Mouse (Mus musculus) midbrain, embryonic 10.5 days (tissue): ENCODE measurements around the gene Foxp4. TPM values are rescaled to one million over a fixed set of nuclear protein-coding genes. Genes with fewer than 3 reads are reported as not detected.

ENCODE experiments used
- DNase-seq: peaks from one replicate; pipeline ENCODE4 v3.0.0-alpha.2; 2017; ENCODE audit warnings: low spot score
- H3K27ac ChIP-seq: fragments of 300-500 bp; sonication (generic); replicated peaks from 2 replicates; pipeline ENCODE4 v1.5.1; 2016; ENCODE audit warnings: mild to moderate bottlenecking
- H3K27me3 ChIP-seq: fragments of 300-500 bp; sonication (generic); 2 replicates; pipeline ENCODE4 v1.6.1; 2016; ENCODE audit warnings: low read depth, mild to moderate bottlenecking; ENCODE audit not compliant: poor library complexity, severe bottlenecking
- H3K36me3 ChIP-seq: fragments of 300-500 bp; sonication (generic); 2 replicates; pipeline ENCODE4 v1.6.1; 2016; ENCODE audit warnings: mild to moderate bottlenecking, moderate library complexity
- H3K4me1 ChIP-seq: fragments of 300-500 bp; sonication (generic); 2 replicates; pipeline ENCODE4 v1.6.1; 2016
- H3K4me3 ChIP-seq: fragments of 300-500 bp; sonication (generic); 2 replicates; pipeline ENCODE4 v1.5.1; 2016; ENCODE audit warnings: mild to moderate bottlenecking, moderate library complexity
- H3K9me3 ChIP-seq: fragments of 300-500 bp; sonication (generic); replicated peaks from 2 replicates; pipeline ENCODE4 v1.6.1; 2016; ENCODE audit warnings: mild to moderate bottlenecking
- WGBS: fragments of 180-500 bp; shearing (Covaris S2); methylation state at CpG from one replicate; pipeline ENCODE4 v1.1.7; 2016; 5-methylcytosine and 5-hydroxymethylcytosine counted together
- polyA plus RNA-seq: library from polyadenylated mRNA; unstranded; fragments of >200 nt; fragmentation: Nextera tagmentation; extraction: Ambion mirVana; gene quantifications from 2 replicates; pipeline ENCODE4 v1.2.1, GENCODE M21; 2016

Foxp4 gene
- polyA plus RNA-seq, 1 experiment from 2014 or later: 21.8 TPM

GRCm38 (mm10) chr17:47923011-47923677 is 1.3 kb downstream of the Foxp4 start:
- Histone ChIP-seq H3K4me1 (peaks cover 84% of the 10 kb centered on the region), H3K4me3 (peak overlapping the region; percentile 99)
- under 1% methylated on average over 28 of the region's 28 CpGs for WGBS

GRCm38 (mm10) chr17:47922579-47922978 is 1.9 kb downstream of the Foxp4 start:
- peak overlapping the region; percentile 99 for H3K4me3 ChIP-seq
- peak overlapping the region; percentile 99 for H3K27ac ChIP-seq
- H3K4me1 ChIP-seq: peaks cover 87% of the 10 kb centered on the region
- peaks cover 44% of the 10 kb centered on the region for H3K36me3 ChIP-seq
- peaks cover 20% of the 10 kb centered on the region for H3K27me3 ChIP-seq
- WGBS: under 1% methylated on average over 24 of the region's 24 CpGs
- peak; percentile 43 for DNase-seq
- H3K9me3 ChIP-seq: no peaks in the 10 kb centered on the region

More at GRCm38 (mm10) chr17:47923011-47923677, 1.3 kb downstream of the Foxp4 start:
- peak; percentile 53 for DNase-seq
- Histone ChIP-seq H3K9me3 (no peaks in the 10 kb centered on the region), H3K36me3 (peaks cover 38% of the 10 kb centered on the region), H3K27ac (peak overlapping the region; percentile 99), H3K27me3 (peaks cover 14% of the 10 kb centered on the region; the same call in 1 of the 2 replicates)

- H3K36me3 ChIP-seq: peaks cover 49% of the 10 kb centered on the region
- H3K4me3 ChIP-seq: peak overlapping the region; percentile 99
- H3K4me1 ChIP-seq: peaks cover 91% of the 10 kb centered on the region
- H3K9me3 ChIP-seq: no peaks in the 10 kb centered on the region
- no peak for DNase-seq
- peak overlapping the region; percentile 99 for H3K27ac ChIP-seq
- WGBS: under 1% methylated on average over 21 of the region's 21 CpGs
- peaks cover 25% of the 10 kb centered on the region for H3K27me3 ChIP-seq
These were observed 2.3 kb downstream of the Foxp4 start for GRCm38 (mm10) chr17:47922116-47922515.

GRCm38 (mm10) chr17:47921136-47921665 is 3.2 kb downstream of the Foxp4 start:
- WGBS: 24% methylated on average over 4 of the region's 4 CpGs
- Histone ChIP-seq H3K27ac (peak overlapping the region; percentile 99), H3K9me3 (no peaks in the 10 kb centered on the region), H3K4me1 (peaks cover 92% of the 10 kb centered on the region), H3K36me3 (peaks cover 58% of the 10 kb centered on the region), H3K27me3 (peaks cover 28% of the 10 kb centered on the region), H3K4me3 (peak overlapping the region; percentile 99)
- DNase-seq: no peak

- Histone ChIP-seq H3K36me3 (peaks cover 68% of the 10 kb centered on the region), H3K4me3 (peak overlapping the region; percentile 99), H3K27ac (no peak overlapping the region; the same call in 1 of the 2 replicates), H3K4me1 (peaks cover 92% of the 10 kb centered on the region), H3K9me3 (no peaks in the 10 kb centered on the region), H3K27me3 (peaks cover 32% of the 10 kb centered on the region)
- DNase-seq: no peak
- 35% methylated on average over 5 of the region's 5 CpGs for WGBS
These were observed 4.6 kb downstream of the Foxp4 start for GRCm38 (mm10) chr17:47919826-47920225.

- DNase-seq: no peak
- WGBS: 79% methylated on average over 5 of the region's 5 CpGs
- no peaks in the 10 kb centered on the region for H3K9me3 ChIP-seq
- peaks cover 41% of the 10 kb centered on the region for H3K27me3 ChIP-seq
- peaks cover 78% of the 10 kb centered on the region for H3K36me3 ChIP-seq
- peaks cover 100% of the 10 kb centered on the region for H3K4me1 ChIP-seq
- no peak overlapping the region for H3K4me3 ChIP-seq
- no peak overlapping the region for H3K27ac ChIP-seq
These were observed 6.5 kb downstream of the Foxp4 start for GRCm38 (mm10) chr17:47917907-47918306.

- Histone ChIP-seq H3K4me1 (peaks cover 96% of the 10 kb centered on the region), H3K36me3 (peaks cover 83% of the 10 kb centered on the region), H3K4me3 (no peak overlapping the region), H3K27ac (no peak overlapping the region), H3K27me3 (peaks cover 43% of the 10 kb centered on the region), H3K9me3 (no peaks in the 10 kb centered on the region)
- 89% methylated on average over 3 of the region's 3 CpGs for WGBS
- no peak for DNase-seq
These were observed 7.2 kb downstream of the Foxp4 start for GRCm38 (mm10) chr17:47917212-47917611.

GRCm38 (mm10) chr17:47914676-47915219 is 9.7 kb downstream of the Foxp4 start:
- Histone ChIP-seq H3K36me3 (peaks cover 67% of the 10 kb centered on the region), H3K4me3 (peak overlapping the region; percentile 34), H3K27me3 (peaks cover 40% of the 10 kb centered on the region), H3K4me1 (peaks cover 92% of the 10 kb centered on the region), H3K9me3 (no peaks in the 10 kb centered on the region), H3K27ac (peak overlapping the region; percentile 53)
- 16% methylated on average over 9 of the region's 9 CpGs for WGBS
- no peak for DNase-seq

- Histone ChIP-seq H3K27ac (peak overlapping the region; percentile 81), H3K4me1 (peaks cover 92% of the 10 kb centered on the region), H3K9me3 (no peaks in the 10 kb centered on the region), H3K27me3 (peaks cover 34% of the 10 kb centered on the region), H3K36me3 (peaks cover 25% of the 10 kb centered on the region), H3K4me3 (peak overlapping the region; percentile 47)
- DNase-seq: peak; percentile 59
- 10% methylated on average over 51 of the region's 51 CpGs for WGBS
These were observed 15.1 kb downstream of the Foxp4 start for GRCm38 (mm10) chr17:47909091-47910001.

GRCm38 (mm10) chr17:47908079-47908478 is 16.4 kb downstream of the Foxp4 start:
- peaks cover 92% of the 10 kb centered on the region for H3K4me1 ChIP-seq
- peak overlapping the region; percentile 81 for H3K27ac ChIP-seq
- no peak for DNase-seq
- H3K9me3 ChIP-seq: no peaks in the 10 kb centered on the region
- H3K27me3 ChIP-seq: peaks cover 26% of the 10 kb centered on the region
- H3K36me3 ChIP-seq: peaks cover 29% of the 10 kb centered on the region
- 84% methylated on average over 2 of the region's 2 CpGs for WGBS
- peak overlapping the region; percentile 47 for H3K4me3 ChIP-seq

GRCm38 (mm10) chr17:47907366-47907920 is 17.0 kb downstream of the Foxp4 start:
- Histone ChIP-seq H3K4me1 (peaks cover 93% of the 10 kb centered on the region), H3K9me3 (no peaks in the 10 kb centered on the region), H3K27ac (peak overlapping the region; percentile 81), H3K4me3 (peak overlapping the region; percentile 47), H3K27me3 (peaks cover 23% of the 10 kb centered on the region), H3K36me3 (peaks cover 29% of the 10 kb centered on the region)
- 33% methylated on average over 9 of the region's 9 CpGs for WGBS
- DNase-seq: peak; percentile 61
